ENCODE assay signal across 8 mouse cellular contexts in genomic region chr3:97928968-97929858, GRCm38 (mm10). TPM values are rescaled to one million over a fixed set of nuclear protein-coding genes. Genes with fewer than 3 reads are reported as not detected.
DNase-seq lines count a peak whose midpoint lies in the region; ATAC-seq and TF ChIP-seq lines count a peak whose summit lies in the region.

No protein-coding gene starts in this region.

- no peak overlapping the region for H3K4me3 ChIP-seq in hindbrain, postnatal 0 days (ENCODE audit: low read length)

- no peak overlapping the region for H3K9ac ChIP-seq in hindbrain, postnatal 0 days (replicated peaks; ENCODE audit: low read length)

- peak; percentile 85 for TF ChIP-seq CTCF in hindbrain, postnatal 0 days (IDR thresholded peaks at IDR 0.05; ENCODE audit: low read depth)

- H3K9me3 ChIP-seq in hindbrain, postnatal 0 days (ENCODE audit: low read length), result no peaks in the 10 kb centered on the region

- WGBS in hindbrain, postnatal 0 days, result 59% methylated on average over 9 of the region's 9 CpGs

- DNase-seq in MN1 (ENCODE audit: low spot score), result peak; percentile 88
- DNase-seq in cerebellum, adult 18-20 months, result peak; percentile 62 to 64
- peak; percentile 86 for DNase-seq in forelimb bud, embryonic 11.5 days (ENCODE audit: low read depth, low spot score)
- peak; percentile 94 for DNase-seq in hindbrain, postnatal 0 days (ENCODE audit: low spot score)
- peak; percentile 65 to 70 for DNase-seq in layer of hippocampus, postnatal 36 days
- peak; percentile 91 for DNase-seq in lung, postnatal 14 days
- DNase-seq in ovary, postnatal 36 days (ENCODE audit: low spot score), result peak; percentile 55
- DNase-seq in thymus, postnatal 14 days, result peak; percentile 85

- ATAC-seq in hindbrain, postnatal 0 days, result peak; percentile 82

- H3K36me3 ChIP-seq in hindbrain, postnatal 0 days (ENCODE audit: insufficient read depth, low read length), result no peaks in the 10 kb centered on the region

- peaks cover 7% of the 10 kb centered on the region for H3K4me1 ChIP-seq in hindbrain, postnatal 0 days (ENCODE audit: insufficient read depth, low read length)

- H3K4me2 ChIP-seq in hindbrain, postnatal 0 days (ENCODE audit: low read depth, low read length), result no peak overlapping the region

- H3K27ac ChIP-seq in hindbrain, postnatal 0 days, result no peak overlapping the region

- H3K27me3 ChIP-seq in hindbrain, postnatal 0 days (ENCODE audit: insufficient read depth, low read length), result no peaks in the 10 kb centered on the region

RNA-seq across cellular contexts. Expression of gene Sec22b, which starts 28.2 kb away (rescaled TPM):
- total RNA-seq in hindbrain, postnatal 0 days (2014; rRNA removed), result 50.9 and 54.6 TPM in 2 replicates
- 94.7 and 95.1 TPM in 2 replicates for polyA plus RNA-seq in hindbrain, postnatal 0 days (2015; fragmentation: Nextera tagmentation; extraction: Ambion mirVana)
- 10 to 100 TPM; 79.1 to 83.4 TPM for total RNA-seq in layer of hippocampus, postnatal 36 days (2021)

RNA-seq across cellular contexts. Expression of gene Pde4dip, which starts 40.7 kb away (rescaled TPM):
- 79.6 TPM in 2 replicates for total RNA-seq in hindbrain, postnatal 0 days (2014; rRNA removed)
- 44.4 and 48.1 TPM in 2 replicates for polyA plus RNA-seq in hindbrain, postnatal 0 days (2015; fragmentation: Nextera tagmentation; extraction: Ambion mirVana)
- total RNA-seq in layer of hippocampus, postnatal 36 days (2021), result 100 to 1,000 TPM; 223 to 235 TPM
